Mouse (Mus musculus) liver, adult 2 months (tissue): Measurements from ENCODE around the gene Naxd. TPM values are rescaled to one million over a fixed set of nuclear protein-coding genes. Genes with fewer than 3 reads are reported as not detected.

Experiments
- DNase-seq: peaks from one replicate; pipeline ENCODE4 v3.0.0-alpha.2; 2011; ENCODE audit warnings: low read depth, low spot score; ENCODE audit errors: extremely low read depth
- H3K27ac ChIP-seq: fragments of 200-500 bp; replicated peaks from 2 replicates; pipeline ENCODE4 v1.5.1; 2012; ENCODE audit warnings: low read depth, mild to moderate bottlenecking, control low read depth, inconsistent platforms, low read length; ENCODE audit not compliant: insufficient read depth
- H3K27me3 ChIP-seq: fragments of 200-500 bp; 2 replicates; pipeline ENCODE4 v1.6.1; 2012; ENCODE audit warnings: mild to moderate bottlenecking, moderate library complexity, low read length, inconsistent platforms; ENCODE audit not compliant: control insufficient read depth, insufficient read depth
- H3K36me3 ChIP-seq: fragments of 200-500 bp; 2 replicates; pipeline ENCODE4 v1.6.1; 2012; ENCODE audit warnings: low read length, inconsistent platforms; ENCODE audit not compliant: control insufficient read depth, insufficient read depth
- H3K4me1 ChIP-seq: fragments of 200-500 bp; 2 replicates; pipeline ENCODE4 v1.6.1; 2011; ENCODE audit warnings: low read length; ENCODE audit not compliant: control insufficient read depth, insufficient read depth
- H3K4me3 ChIP-seq: fragments of 200-500 bp; 2 replicates; pipeline ENCODE4 v1.5.1; 2011; ENCODE audit warnings: low read depth, mild to moderate bottlenecking, control low read depth, low read length, moderate library complexity; ENCODE audit not compliant: insufficient read depth
- H3K79me2 ChIP-seq: fragments of 200-500 bp; 2 replicates; pipeline ENCODE4 v1.6.1; 2012; ENCODE audit warnings: inconsistent platforms, mild to moderate bottlenecking, low read length, moderate library complexity; ENCODE audit not compliant: control insufficient read depth, insufficient read depth
- H3K9ac ChIP-seq: fragments of 200-500 bp; 2 replicates; pipeline ENCODE4 v1.6.1; 2012; ENCODE audit warnings: low read depth, mild to moderate bottlenecking, control low read depth, inconsistent platforms, low read length
- CTCF ChIP-seq: fragments of 200-500 bp; IDR thresholded peaks from 2 replicates; pipeline ENCODE4 v1.5.1; 2011; ENCODE audit warnings: low read depth, low read length, control low read depth
- POLR2A ChIP-seq: fragments of 200-500 bp; IDR thresholded peaks from 2 replicates; pipeline ENCODE4 v1.6.1; 2011; ENCODE audit warnings: low read length, control low read depth; ENCODE audit not compliant: insufficient read depth; ENCODE audit errors: extremely low read depth
- WGBS: fragments of 180-500 bp; shearing (Covaris S2); methylation state at CpG from one replicate; pipeline ENCODE4 v1.1.7; 2018; 5-methylcytosine and 5-hydroxymethylcytosine counted together
- polyA plus RNA-seq: library from polyadenylated mRNA; depleted of rRNA; stranded (reverse); fragments of >200 nt; gene quantifications from 2 replicates; pipeline ENCODE4 v1.2.3, GENCODE M21; 2012
- total RNA-seq: library from RNA; depleted of rRNA; stranded (reverse); fragments of >200 nt; gene quantifications from 2 replicates; pipeline ENCODE4 v1.2.3, GENCODE M21; 2014

The Naxd gene
- total and polyA plus RNA-seq, 2 experiments = 84.7 to 110 TPM

GRCm38 (mm10) chr8:11498786-11499485, 1.6 kb downstream of the Naxd start:
- TF ChIP-seq POLR2A (no peak), CTCF (no peak)
- Histone ChIP-seq H3K9ac (no peak overlapping the region), H3K4me3 (no peak overlapping the region), H3K36me3 (peaks cover 4% of the 10 kb centered on the region), H3K79me2 (peaks cover 15% of the 10 kb centered on the region; the same call in 1 of the 2 replicates), H3K27me3 (no peaks in the 10 kb centered on the region), H3K4me1 (peaks cover 14% of the 10 kb centered on the region), H3K27ac (no peak overlapping the region)
- DNase-seq = no peak
- WGBS = 80% methylated on average over 4 of the region's 4 CpGs

- no peak for DNase-seq
- WGBS = 94% methylated on average over 13 of the region's 13 CpGs
- Histone ChIP-seq H3K27ac (no peak overlapping the region), H3K27me3 (no peaks in the 10 kb centered on the region), H3K79me2 (peaks cover 6% of the 10 kb centered on the region; the same call in 1 of the 2 replicates), H3K4me1 (peaks cover 3% of the 10 kb centered on the region; the same call in 1 of the 2 replicates), H3K9ac (no peak overlapping the region), H3K36me3 (peaks cover 11% of the 10 kb centered on the region), H3K4me3 (no peak overlapping the region)
- TF ChIP-seq POLR2A (no peak), CTCF (no peak)
Observed at GRCm38 (mm10) chr8:11503476-11504232, 6.3 kb downstream of the Naxd start.

- no peaks in the 10 kb centered on the region for H3K4me1 ChIP-seq
- whole genome bisulfite sequencing = 89% methylated on average over 14 of the region's 14 CpGs
- H3K4me3 ChIP-seq = no peak overlapping the region
- H3K79me2 ChIP-seq = no peaks in the 10 kb centered on the region; the same call in 1 of the 2 replicates
- TF ChIP-seq POLR2A = no peak
- TF ChIP-seq CTCF = no peak
- DNase-seq = no peak
- H3K9ac ChIP-seq = no peak overlapping the region
- H3K27me3 ChIP-seq = no peaks in the 10 kb centered on the region
- peaks cover 15% of the 10 kb centered on the region for H3K36me3 ChIP-seq
- H3K27ac ChIP-seq = no peak overlapping the region
Observed at GRCm38 (mm10) chr8:11506074-11506473, 8.8 kb downstream of the Naxd start.

GRCm38 (mm10) chr8:11506802-11507201, 9.5 kb downstream of the Naxd start:
- Histone ChIP-seq H3K4me3 (no peak overlapping the region), H3K9ac (no peak overlapping the region), H3K27ac (no peak overlapping the region), H3K4me1 (no peaks in the 10 kb centered on the region), H3K79me2 (no peaks in the 10 kb centered on the region), H3K36me3 (peaks cover 17% of the 10 kb centered on the region), H3K27me3 (no peaks in the 10 kb centered on the region)
- TF ChIP-seq CTCF (peak; percentile 70), POLR2A (no peak)
- 86% methylated on average over 6 of the region's 6 CpGs for WGBS
- DNase-seq = no peak

GRCm38 (mm10) chr8:11508880-11509279, 11.6 kb downstream of the Naxd start:
- 89% methylated on average over 10 of the region's 10 CpGs for whole genome bisulfite sequencing
- Histone ChIP-seq H3K9ac (no peak overlapping the region), H3K27me3 (no peaks in the 10 kb centered on the region), H3K27ac (no peak overlapping the region), H3K4me3 (no peak overlapping the region), H3K4me1 (no peaks in the 10 kb centered on the region), H3K36me3 (peaks cover 15% of the 10 kb centered on the region), H3K79me2 (no peaks in the 10 kb centered on the region)
- TF ChIP-seq POLR2A (no peak), CTCF (no peak)
- no peak for DNase-seq

- no peak for TF ChIP-seq POLR2A
- TF ChIP-seq CTCF = no peak
- peaks cover 12% of the 10 kb centered on the region; the same call in 1 of the 2 replicates for H3K36me3 ChIP-seq
- H3K27ac ChIP-seq = no peak overlapping the region
- DNase-seq = no peak
- no peak overlapping the region for H3K9ac ChIP-seq
- no peaks in the 10 kb centered on the region for H3K4me1 ChIP-seq
- whole genome bisulfite sequencing = 97% methylated on average over 5 of the region's 5 CpGs
- no peak overlapping the region for H3K4me3 ChIP-seq
- H3K79me2 ChIP-seq = no peaks in the 10 kb centered on the region
- H3K27me3 ChIP-seq = no peaks in the 10 kb centered on the region
Observed at GRCm38 (mm10) chr8:11510971-11511370, 13.7 kb downstream of the Naxd start.
